Mouse (Mus musculus): Measurements from ENCODE around the gene Tmed6.
"Not testable (repeated sequence)": the region's sequence is repeated elsewhere in the genome, so short reads cannot be mapped to it uniquely, and the experiment has no call there.

Tmed6 gene

GRCm38 (mm10) chr8:107065511-107066496 lies at the start of gene Tmed6:
Gene Tmed6, minus strand, starts transcription at chr8:107065644.
- peak; percentile 65 to 79 for DNase-seq

GRCm38 (mm10) chr8:107115008-107115320 lies 49.5 kb upstream of the Tmed6 start:
- DNase-seq = peak; percentile 27 to 46

GRCm38 (mm10) chr8:107114150-107115007 lies 48.9 kb upstream of the Tmed6 start:
- DNase-seq = peak; percentile 31 to 54

GRCm38 (mm10) chr8:107113209-107113608 lies 47.8 kb upstream of the Tmed6 start:
- no peak for DNase-seq

- peak; percentile 54 to 65 for DNase-seq
These were observed 46.1 kb upstream of the Tmed6 start for GRCm38 (mm10) chr8:107111340-107112105.

- DNase-seq = no peak
These were observed 45.3 kb upstream of the Tmed6 start for GRCm38 (mm10) chr8:107110629-107111330.

GRCm38 (mm10) chr8:107109816-107110435 lies 44.5 kb upstream of the Tmed6 start:
- DNase-seq = no peak

GRCm38 (mm10) chr8:107108978-107109720 lies 43.7 kb upstream of the Tmed6 start:
- peak in 1 of 2 experiments; percentile 11 for DNase-seq

- not testable (repeated sequence) for DNase-seq
These were observed 42.6 kb upstream of the Tmed6 start for GRCm38 (mm10) chr8:107108089-107108488.

- peak; percentile 89 to 90 for DNase-seq
These were observed 39.1 kb upstream of the Tmed6 start for GRCm38 (mm10) chr8:107104547-107104946.

- DNase-seq = no peak
These were observed 35.2 kb upstream of the Tmed6 start for GRCm38 (mm10) chr8:107100635-107101034.

GRCm38 (mm10) chr8:107096366-107097036 lies 31.1 kb upstream of the Tmed6 start, which contains the start of gene Terf2:
Gene Terf2, minus strand, starts transcription at chr8:107096547.
- DNase-seq = peak; percentile 95 to 96

GRCm38 (mm10) chr8:107095717-107096365 lies 30.4 kb upstream of the Tmed6 start:
- DNase-seq = no peak

GRCm38 (mm10) chr8:107090531-107090930 lies 25.1 kb upstream of the Tmed6 start:
- DNase-seq = no peak

GRCm38 (mm10) chr8:107088526-107089063 lies 23.2 kb upstream of the Tmed6 start:
- no peak for DNase-seq

GRCm38 (mm10) chr8:107086018-107086417 lies 20.6 kb upstream of the Tmed6 start:
- DNase-seq = no peak

GRCm38 (mm10) chr8:107085358-107085757 lies 19.9 kb upstream of the Tmed6 start:
- peak; percentile 13 to 17 for DNase-seq

GRCm38 (mm10) chr8:107076239-107076888 lies 10.9 kb upstream of the Tmed6 start:
- DNase-seq = no peak

- no peak for DNase-seq
These were observed 8.7 kb upstream of the Tmed6 start for GRCm38 (mm10) chr8:107074128-107074527.

Measured in kidney, postnatal 4 days (tissue).